Mouse (Mus musculus) neural tube, embryonic 14.5 days (tissue): ENCODE results near the gene L3mbtl4. TPM values are rescaled to one million over a fixed set of nuclear protein-coding genes. Genes with fewer than 3 reads are reported as not detected.

Experiments
- ATAC-seq: fragments of 200-750 bp; cut with Nextera tagmentation; 2 replicates; pipeline ENCODE4 v1.8.0; 2017; ENCODE audit warnings: low read depth, mild to moderate bottlenecking, moderate TSS enrichment, moderate library complexity
- H3K27ac ChIP-seq: fragments of 300-500 bp; sonication (generic); 2 replicates; pipeline ENCODE4 v1.5.1; 2014; ENCODE audit warnings: low read depth, mild to moderate bottlenecking, control low read depth, low read length, moderate library complexity, mixed read lengths
- H3K27me3 ChIP-seq: fragments of 300-500 bp; sonication (generic); 2 replicates; pipeline ENCODE4 v1.6.1; 2014; ENCODE audit warnings: low read length; ENCODE audit not compliant: control insufficient read depth, insufficient read depth
- H3K36me3 ChIP-seq: fragments of 300-500 bp; sonication (generic); 2 replicates; pipeline ENCODE4 v1.6.1; 2014; ENCODE audit warnings: low read length, mixed read lengths; ENCODE audit not compliant: control insufficient read depth, insufficient read depth
- H3K4me1 ChIP-seq: fragments of 300-500 bp; sonication (generic); 2 replicates; pipeline ENCODE4 v1.6.1; 2014; ENCODE audit warnings: low read length; ENCODE audit not compliant: control insufficient read depth, insufficient read depth
- H3K4me2 ChIP-seq: fragments of 300-500 bp; sonication (generic); 2 replicates; pipeline ENCODE4 v1.6.1; 2014; ENCODE audit warnings: mild to moderate bottlenecking, low read depth, low read length, control low read depth
- H3K4me3 ChIP-seq: fragments of 300-500 bp; sonication (generic); 2 replicates; pipeline ENCODE4 v1.5.1; 2014; ENCODE audit warnings: low read depth, low read length, control low read depth, mixed read lengths
- H3K9ac ChIP-seq: fragments of 300-500 bp; sonication (generic); replicated peaks from 2 replicates; pipeline ENCODE4 v1.6.1; 2014; ENCODE audit warnings: low read depth, mild to moderate bottlenecking, control low read depth, low read length, mixed read lengths
- H3K9me3 ChIP-seq: fragments of 300-500 bp; sonication (generic); 2 replicates; pipeline ENCODE4 v1.6.1; 2016; ENCODE audit warnings: low read length; ENCODE audit not compliant: control insufficient read depth
- WGBS: fragments of 180-500 bp; shearing (Covaris S2); extraction: QIAGEN DNeasy Blood & Tissue Kit; methylation state at CpG from one replicate; pipeline ENCODE4 v1.1.7; 2014; 5-methylcytosine and 5-hydroxymethylcytosine counted together
- polyA plus RNA-seq: library from polyadenylated mRNA; unstranded; fragments of >200 nt; fragmentation: Nextera tagmentation; extraction: Ambion mirVana; gene quantifications from 2 replicates; pipeline ENCODE4 v1.2.1, GENCODE M21; 2014

The L3mbtl4 gene
- polyA plus RNA-seq, 1 experiment from 2014 or later, result 5.3 TPM

DNA sequence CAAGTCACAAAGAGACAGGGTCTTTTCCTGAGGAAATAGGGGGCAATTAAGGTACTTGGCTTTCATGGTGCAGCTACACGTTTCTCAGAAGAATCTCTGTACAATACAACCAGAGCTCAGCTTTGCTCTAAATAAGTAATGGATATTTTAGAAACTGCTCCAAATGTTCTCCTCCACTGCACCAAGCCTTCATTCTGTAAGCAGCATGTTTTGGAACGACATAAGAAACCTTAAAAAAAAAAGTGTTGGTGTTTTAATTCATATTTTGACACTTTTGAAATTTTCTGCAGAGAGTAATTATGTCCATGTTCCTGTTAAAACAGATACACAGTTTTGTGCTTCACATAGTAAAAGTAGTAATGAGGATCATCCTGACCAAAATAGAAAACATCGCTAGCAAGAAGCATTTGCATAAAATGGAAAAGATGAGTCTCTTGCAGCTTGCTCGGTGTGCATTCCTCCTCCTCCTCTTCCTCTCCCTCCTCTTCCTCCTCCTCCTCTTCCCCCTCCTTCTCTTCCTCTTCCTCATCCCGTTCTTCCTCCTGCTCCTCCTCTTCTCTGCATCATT, 369.0 kb downstream of the L3mbtl4 start:
- no peaks in the 10 kb centered on the region for H3K27me3 ChIP-seq
- no peak overlapping the region for H3K27ac ChIP-seq
- H3K4me1 ChIP-seq, result no peaks in the 10 kb centered on the region
- no peak overlapping the region for H3K4me2 ChIP-seq
- 70% methylated on average over 5 of the region's 5 CpGs for WGBS
- no peak for ATAC-seq
- no peak overlapping the region for H3K9ac ChIP-seq
- no peaks in the 10 kb centered on the region for H3K9me3 ChIP-seq
- no peak overlapping the region for H3K4me3 ChIP-seq
- H3K36me3 ChIP-seq, result no peaks in the 10 kb centered on the region

- Histone ChIP-seq H3K36me3 (no peaks in the 10 kb centered on the region), H3K27me3 (no peaks in the 10 kb centered on the region), H3K27ac (no peak overlapping the region), H3K9me3 (no peaks in the 10 kb centered on the region), H3K4me1 (no peaks in the 10 kb centered on the region), H3K4me3 (no peak overlapping the region), H3K4me2 (no peak overlapping the region), H3K9ac (no peak overlapping the region)
- WGBS, result 79% methylated on average over 1 of the region's 1 CpGs
- no peak for ATAC-seq
These were observed 392.9 kb downstream of the L3mbtl4 start for GRCm38 (mm10) chr17:68666528-68666927.

DNA sequence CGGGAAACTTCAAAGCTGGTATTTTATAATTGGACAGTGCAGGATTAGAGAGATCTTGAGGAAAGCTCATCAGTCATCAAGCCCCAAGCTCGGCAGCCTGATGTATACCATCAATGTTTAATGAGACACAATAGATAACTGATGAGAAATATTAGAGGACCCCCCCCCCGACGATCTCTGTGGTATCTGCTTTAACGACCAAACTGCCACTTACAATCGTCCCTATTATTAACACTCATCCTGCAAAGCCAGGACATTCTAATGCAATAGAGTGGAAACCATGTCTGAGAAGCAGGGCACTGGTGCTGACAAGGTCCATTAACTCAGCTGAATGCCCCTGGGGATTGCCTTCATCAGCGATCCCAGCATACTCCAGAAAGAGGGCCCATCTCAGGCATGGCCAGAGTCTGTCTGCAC, 398.5 kb downstream of the L3mbtl4 start:
- Histone ChIP-seq H3K27me3 (no peaks in the 10 kb centered on the region), H3K4me3 (no peak overlapping the region), H3K36me3 (no peaks in the 10 kb centered on the region), H3K4me2 (no peak overlapping the region), H3K27ac (no peak overlapping the region), H3K4me1 (no peaks in the 10 kb centered on the region), H3K9ac (no peak overlapping the region), H3K9me3 (no peaks in the 10 kb centered on the region)
- ATAC-seq, result peak; percentile 73; the same call in 1 of the 2 replicates
- 42% methylated on average over 7 of the region's 7 CpGs for WGBS

GRCm38 (mm10) chr17:68710701-68711100, 437.1 kb downstream of the L3mbtl4 start:
- Histone ChIP-seq H3K36me3 (no peaks in the 10 kb centered on the region), H3K27ac (no peak overlapping the region), H3K9me3 (no peaks in the 10 kb centered on the region), H3K27me3 (no peaks in the 10 kb centered on the region), H3K4me3 (no peak overlapping the region), H3K9ac (no peak overlapping the region), H3K4me1 (no peaks in the 10 kb centered on the region), H3K4me2 (no peak overlapping the region)
- no peak for ATAC-seq
- WGBS, result 79% methylated on average over 5 of the region's 5 CpGs

DNA sequence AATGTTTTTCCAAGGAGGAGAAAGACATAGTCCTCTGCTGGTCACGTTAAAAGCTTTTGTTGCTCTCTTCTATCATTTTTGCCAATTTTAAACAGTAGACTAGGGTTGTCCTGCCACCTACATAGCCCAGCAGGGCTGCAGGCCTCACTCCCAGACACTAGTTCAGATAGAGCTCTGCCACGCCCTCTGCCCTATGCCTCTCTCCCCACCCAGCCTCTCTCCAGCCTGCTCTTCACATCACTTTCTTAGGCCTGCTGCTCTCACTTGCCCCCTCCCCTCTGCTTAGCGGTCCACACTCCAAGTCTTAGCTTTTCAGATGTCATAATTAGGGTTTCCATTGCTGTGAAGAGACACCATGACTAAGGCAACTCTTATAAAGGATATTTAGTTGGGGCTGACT, 437.8 kb downstream of the L3mbtl4 start:
- Histone ChIP-seq H3K4me2 (no peak overlapping the region), H3K9ac (no peak overlapping the region), H3K4me3 (no peak overlapping the region), H3K36me3 (no peaks in the 10 kb centered on the region), H3K4me1 (no peaks in the 10 kb centered on the region), H3K27me3 (no peaks in the 10 kb centered on the region), H3K9me3 (no peaks in the 10 kb centered on the region), H3K27ac (no peak overlapping the region)
- 81% methylated on average over 3 of the region's 3 CpGs for WGBS
- ATAC-seq, result no peak

DNA sequence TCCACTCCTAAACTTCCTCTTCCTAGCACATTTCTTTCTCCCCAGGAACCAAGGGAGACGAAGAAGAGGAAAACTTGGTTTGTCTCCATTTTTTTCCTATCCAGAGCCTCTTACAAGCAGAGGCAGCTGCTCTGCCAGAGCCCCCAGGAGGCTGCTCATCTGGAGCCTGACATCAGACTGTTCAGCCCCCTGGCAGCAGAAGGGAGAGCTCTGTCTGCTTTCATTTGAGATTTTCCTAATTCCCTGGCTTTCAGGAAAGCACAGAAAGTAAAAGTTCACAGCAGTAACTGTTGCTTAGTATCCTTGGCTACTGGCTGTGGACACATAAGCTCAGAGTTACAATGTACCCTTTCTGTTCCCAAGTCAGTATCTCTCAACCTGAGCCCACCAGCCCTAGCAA, 474.7 kb downstream of the L3mbtl4 start:
- no peak overlapping the region for H3K4me3 ChIP-seq
- H3K9ac ChIP-seq, result no peak overlapping the region
- no peaks in the 10 kb centered on the region for H3K36me3 ChIP-seq
- H3K27me3 ChIP-seq, result no peaks in the 10 kb centered on the region
- no peak for ATAC-seq
- H3K9me3 ChIP-seq, result no peaks in the 10 kb centered on the region
- WGBS, result 57% methylated on average over 1 of the region's 1 CpGs
- no peaks in the 10 kb centered on the region for H3K4me1 ChIP-seq
- no peak overlapping the region for H3K27ac ChIP-seq
- H3K4me2 ChIP-seq, result no peak overlapping the region

GRCm38 (mm10) chr17:68750513-68750912, 476.9 kb downstream of the L3mbtl4 start:
- Histone ChIP-seq H3K4me1 (no peaks in the 10 kb centered on the region), H3K9me3 (no peaks in the 10 kb centered on the region), H3K27me3 (no peaks in the 10 kb centered on the region), H3K27ac (no peak overlapping the region), H3K9ac (no peak overlapping the region), H3K4me2 (no peak overlapping the region), H3K4me3 (no peak overlapping the region), H3K36me3 (no peaks in the 10 kb centered on the region)
- 65% methylated on average over 6 of the region's 6 CpGs for WGBS
- ATAC-seq, result no peak

DNA sequence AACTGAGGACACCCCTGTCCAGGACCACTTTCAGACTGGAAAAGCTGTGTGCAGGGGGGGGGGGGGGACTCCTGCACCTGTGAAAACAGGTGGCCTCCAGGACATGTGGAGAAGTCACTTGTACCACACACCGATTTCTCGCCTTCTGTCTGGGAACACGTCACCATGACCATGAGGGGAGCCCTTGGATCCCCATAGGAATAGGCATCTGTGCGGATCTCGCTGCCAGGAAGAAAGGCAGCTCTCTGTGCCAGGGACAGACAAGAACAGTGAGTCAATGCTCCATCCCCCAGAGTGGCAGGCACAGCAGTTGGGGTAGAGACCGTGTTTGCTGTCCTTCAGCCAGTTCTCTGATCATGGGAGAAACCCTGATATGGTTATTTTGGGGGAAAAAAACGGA, 479.5 kb downstream of the L3mbtl4 start:
- Histone ChIP-seq H3K36me3 (no peaks in the 10 kb centered on the region), H3K27ac (no peak overlapping the region), H3K9ac (no peak overlapping the region), H3K4me1 (no peaks in the 10 kb centered on the region), H3K4me3 (no peak overlapping the region), H3K27me3 (no peaks in the 10 kb centered on the region), H3K4me2 (no peak overlapping the region), H3K9me3 (no peaks in the 10 kb centered on the region)
- 78% methylated on average over 7 of the region's 7 CpGs for WGBS
- ATAC-seq, result no peak

DNA sequence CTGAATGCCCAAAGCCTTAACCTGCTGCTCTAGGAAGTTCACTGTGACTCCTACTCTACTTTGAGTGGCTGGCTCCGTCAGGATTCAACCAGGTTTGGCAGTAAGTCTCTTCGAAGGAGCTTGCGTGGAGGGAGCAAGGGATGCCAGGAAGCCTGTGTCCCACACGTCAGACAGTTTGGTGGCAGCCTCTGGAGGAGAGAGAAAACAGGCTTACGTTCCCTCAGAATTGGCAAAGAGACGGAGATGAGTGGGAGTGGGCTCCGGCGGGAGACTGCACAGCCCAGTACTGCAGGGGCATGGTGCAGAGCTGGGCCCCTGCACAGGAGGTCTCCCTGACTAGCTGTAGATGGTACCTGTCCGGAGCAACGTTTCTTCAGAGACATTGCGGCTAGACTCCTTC, 481.2 kb downstream of the L3mbtl4 start:
- Histone ChIP-seq H3K27ac (no peak overlapping the region), H3K9ac (no peak overlapping the region), H3K9me3 (no peaks in the 10 kb centered on the region), H3K4me1 (no peaks in the 10 kb centered on the region), H3K4me2 (no peak overlapping the region), H3K27me3 (no peaks in the 10 kb centered on the region), H3K4me3 (no peak overlapping the region), H3K36me3 (no peaks in the 10 kb centered on the region)
- ATAC-seq, result no peak
- 92% methylated on average over 11 of the region's 11 CpGs for WGBS
